Mouse (Mus musculus) testis, adult 2 months (tissue): ENCODE data around the gene Copb2.
A peak's percentile ranks its signal among the peaks of the same experiment; 100 is the strongest.

Source experiments
- CTCF ChIP-seq: fragments of 200-500 bp; IDR thresholded peaks from 2 replicates; pipeline ENCODE4 v1.5.1; 2012; ENCODE audit warnings: low read depth, mild to moderate bottlenecking, inconsistent platforms, low read length, moderate library complexity; ENCODE audit not compliant: control insufficient read depth, insufficient read depth, insufficient replicate concordance
- POLR2A ChIP-seq: fragments of 200-500 bp; IDR thresholded peaks from 2 replicates; pipeline ENCODE4 v1.6.1; 2012; ENCODE audit warnings: low read depth, mild to moderate bottlenecking, inconsistent platforms, low read length, moderate library complexity; ENCODE audit not compliant: control insufficient read depth

DNA sequence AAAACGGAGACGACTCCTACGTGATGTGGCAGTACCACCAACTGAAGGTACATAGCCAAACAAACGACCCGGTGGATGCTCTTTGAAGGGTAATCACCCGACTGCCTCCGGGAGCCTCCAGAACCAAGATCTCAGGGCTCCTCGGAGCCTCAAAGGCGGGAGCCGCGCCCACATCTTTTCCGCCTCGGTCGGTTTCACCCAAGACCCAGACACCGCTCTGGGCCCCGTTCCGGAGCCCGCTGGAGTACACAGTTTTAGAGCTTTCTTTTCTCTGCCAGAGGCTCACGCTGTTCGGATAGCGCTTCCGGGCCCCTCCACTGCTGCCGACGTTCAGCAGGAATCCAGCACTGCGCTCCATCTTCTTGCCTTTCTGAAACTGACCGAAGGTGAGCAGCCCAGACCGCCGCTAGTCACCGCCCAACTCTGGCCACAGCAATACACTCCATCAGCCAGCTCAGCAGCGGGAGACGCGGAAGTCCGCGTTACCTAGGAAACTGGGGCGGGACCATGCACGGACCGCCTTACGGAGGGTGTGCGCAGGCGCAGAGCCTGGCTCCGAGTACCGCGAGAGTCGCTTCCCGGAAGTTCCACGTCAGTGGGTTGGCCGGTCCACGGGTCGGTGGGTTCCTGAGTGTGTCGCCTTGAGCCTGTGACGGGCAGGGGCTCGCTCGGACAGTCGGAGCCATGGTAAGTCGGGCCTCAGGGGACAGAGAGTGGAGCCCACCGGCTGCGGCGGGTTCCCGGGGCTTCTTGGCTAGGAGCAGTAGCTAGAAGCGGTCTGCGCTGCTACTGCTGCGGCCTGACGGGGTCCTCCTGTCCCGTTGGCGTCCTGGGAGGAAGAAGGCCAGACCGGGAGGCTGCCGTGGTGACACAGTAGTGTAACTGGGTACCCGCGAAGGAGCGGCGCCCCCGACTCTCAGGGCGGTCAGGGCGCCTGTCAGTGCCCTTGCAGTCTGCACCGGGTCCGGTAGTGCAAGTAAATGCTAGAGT, at the start of gene Copb2:
- TF ChIP-seq POLR2A: peak; percentile 90
- TF ChIP-seq CTCF: no peak
